Mouse (Mus musculus) kidney, postnatal 0 days (tissue): ENCODE measurements at regions not wholly inside any gene's neighbourhood (a gene's known extent, or its start where the extent isn't known, plus 50 kb on each side); places are given as distances from the start of the nearest gene placed in this dataset.

Experiments
- ATAC-seq: fragments of 200-750 bp; cut with Nextera tagmentation; replicated peaks from 2 replicates; pipeline ENCODE4 v1.8.0; 2017; ENCODE audit warnings: low read depth, moderate number of reproducible peaks, moderate TSS enrichment, moderate library complexity; ENCODE audit not compliant: low FRiP score
- DNase-seq: peaks from one replicate; pipeline ENCODE4 v3.0.0-alpha.2; 2016; ENCODE audit warnings: low spot score
- H3K27ac ChIP-seq: fragments of 300-500 bp; sonication (generic); 2 replicates; pipeline ENCODE4 v1.5.1; 2014; ENCODE audit warnings: mild to moderate bottlenecking
- H3K27me3 ChIP-seq: fragments of 300-500 bp; sonication (generic); 2 replicates; pipeline ENCODE4 v1.6.1; 2014; ENCODE audit warnings: low read length, mixed read lengths; ENCODE audit not compliant: insufficient read depth
- H3K36me3 ChIP-seq: fragments of 300-500 bp; sonication (generic); 2 replicates; pipeline ENCODE4 v1.6.1; 2014; ENCODE audit warnings: low read length, mixed read lengths; ENCODE audit not compliant: insufficient read depth
- H3K4me1 ChIP-seq: fragments of 300-500 bp; sonication (generic); replicated peaks from 2 replicates; pipeline ENCODE4 v1.6.1; 2014; ENCODE audit warnings: antibody characterized with exemption, low read length, mixed read lengths; ENCODE audit not compliant: insufficient read depth
- H3K4me2 ChIP-seq: fragments of 300-500 bp; sonication (generic); 2 replicates; pipeline ENCODE4 v1.6.1; 2014; ENCODE audit warnings: mild to moderate bottlenecking, low read length, moderate library complexity, mixed read lengths
- H3K4me3 ChIP-seq: fragments of 300-500 bp; sonication (generic); replicated peaks from 2 replicates; pipeline ENCODE4 v1.5.1; 2014; ENCODE audit warnings: low read depth, low read length
- H3K9ac ChIP-seq: fragments of 300-500 bp; sonication (generic); 2 replicates; pipeline ENCODE4 v1.6.1; 2014; ENCODE audit warnings: low read depth, low read length
- H3K9me3 ChIP-seq: fragments of 300-500 bp; sonication (generic); replicated peaks from 2 replicates; pipeline ENCODE4 v1.6.1; 2016; ENCODE audit warnings: low read length, inconsistent platforms, mixed read lengths
- CTCF ChIP-seq: IDR thresholded peaks from 2 replicates; pipeline ENCODE4 v1.5.1; 2016; ENCODE audit warnings: antibody characterized with exemption, low read depth, mild to moderate bottlenecking, moderate library complexity
- WGBS: fragments of 180-500 bp; shearing (Covaris S2); extraction: QIAGEN DNeasy Blood & Tissue Kit; methylation state at CpG from one replicate; pipeline ENCODE4 v1.1.7; 2014; 5-methylcytosine and 5-hydroxymethylcytosine counted together

- peak; percentile 84; the same call in 1 of the 2 replicates for ATAC-seq
- DNase-seq = peak; percentile 97
- Histone ChIP-seq H3K9me3 (no peaks in the 10 kb centered on the region), H3K4me2 (peak overlapping the region; percentile 25; the same call in 1 of the 2 replicates), H3K9ac (no peak overlapping the region), H3K27ac (peak overlapping the region; percentile 48; the same call in 1 of the 2 replicates), H3K36me3 (no peaks in the 10 kb centered on the region), H3K27me3 (no peaks in the 10 kb centered on the region), H3K4me1 (0 out of 2 replicates have a peak, but pooled peaks cover 3% of the 10 kb centered on the region), H3K4me3 (no peak overlapping the region)
- 23% methylated on average over 17 of the region's 17 CpGs for WGBS
- TF ChIP-seq CTCF = peak; percentile 95
Measured at GRCm38 (mm10) chr14:104027077-104027899, 183.1 kb upstream of the Ednrb start.

DNA sequence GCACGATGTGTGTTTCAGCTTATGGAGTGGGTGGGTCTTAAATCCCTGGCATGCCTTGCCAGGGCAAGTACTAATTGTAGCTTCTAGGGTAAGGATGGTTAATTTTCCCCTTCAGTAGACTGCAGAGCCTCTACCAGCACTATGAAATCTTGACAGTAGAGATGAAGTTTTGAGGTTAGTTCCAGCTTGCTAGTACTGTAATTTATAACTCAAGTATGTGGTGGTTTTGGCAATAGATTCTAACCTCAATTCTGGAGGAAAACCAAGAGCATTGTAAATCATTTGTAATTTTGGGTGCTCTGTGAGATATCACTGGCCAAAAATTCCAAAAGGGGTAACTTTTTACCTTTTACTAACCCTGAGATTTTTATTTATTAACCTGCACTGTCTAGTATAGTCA lies 164.3 kb upstream of the Ednrb start:
- H3K4me1 ChIP-seq = no peaks in the 10 kb centered on the region
- H3K27ac ChIP-seq = no peak overlapping the region
- TF ChIP-seq CTCF = no peak
- H3K4me3 ChIP-seq = no peak overlapping the region
- no peak for ATAC-seq
- no peak overlapping the region for H3K4me2 ChIP-seq
- no peak for DNase-seq
- H3K36me3 ChIP-seq = no peaks in the 10 kb centered on the region
- WGBS = 68% methylated on average over 1 of the region's 1 CpGs
- H3K27me3 ChIP-seq = no peaks in the 10 kb centered on the region
- H3K9me3 ChIP-seq = no peaks in the 10 kb centered on the region
- no peak overlapping the region for H3K9ac ChIP-seq

- 84% methylated on average over 4 of the region's 4 CpGs for WGBS
- TF ChIP-seq CTCF = no peak
- no peak for DNase-seq
Measured at GRCm38 (mm10) chr14:104006426-104006825, 162.2 kb upstream of the Ednrb start.

DNA sequence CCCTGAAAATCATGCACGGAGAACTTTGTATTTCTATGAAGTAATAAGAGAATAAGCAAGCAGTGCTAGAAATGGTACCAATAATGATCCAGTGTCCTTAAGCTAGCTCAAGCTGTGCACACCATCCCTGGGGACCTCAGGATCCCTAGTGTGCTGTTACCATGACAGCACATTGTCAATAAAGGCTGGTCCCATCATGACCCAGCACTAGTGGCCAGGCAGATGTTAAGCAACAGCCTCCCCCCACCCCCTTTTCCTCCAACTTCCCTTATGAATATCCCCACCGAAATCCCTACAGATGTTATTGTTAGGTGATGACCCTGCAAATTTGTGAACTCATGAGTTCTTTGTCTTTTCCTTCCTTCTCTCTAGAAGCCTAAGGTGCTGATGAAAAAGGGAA lies 160.9 kb upstream of the Ednrb start:
- no peak overlapping the region for H3K27ac ChIP-seq

More at GRCm38 (mm10) chr14:104006426-104006825, 162.2 kb upstream of the Ednrb start:
- no peak overlapping the region for H3K4me2 ChIP-seq
- no peaks in the 10 kb centered on the region for H3K36me3 ChIP-seq
- H3K9me3 ChIP-seq = no peaks in the 10 kb centered on the region
- no peak overlapping the region for H3K27ac ChIP-seq
- no peak for ATAC-seq
- no peaks in the 10 kb centered on the region for H3K4me1 ChIP-seq
- no peak overlapping the region for H3K4me3 ChIP-seq
- no peak overlapping the region for H3K9ac ChIP-seq
- H3K27me3 ChIP-seq = no peaks in the 10 kb centered on the region

DNA sequence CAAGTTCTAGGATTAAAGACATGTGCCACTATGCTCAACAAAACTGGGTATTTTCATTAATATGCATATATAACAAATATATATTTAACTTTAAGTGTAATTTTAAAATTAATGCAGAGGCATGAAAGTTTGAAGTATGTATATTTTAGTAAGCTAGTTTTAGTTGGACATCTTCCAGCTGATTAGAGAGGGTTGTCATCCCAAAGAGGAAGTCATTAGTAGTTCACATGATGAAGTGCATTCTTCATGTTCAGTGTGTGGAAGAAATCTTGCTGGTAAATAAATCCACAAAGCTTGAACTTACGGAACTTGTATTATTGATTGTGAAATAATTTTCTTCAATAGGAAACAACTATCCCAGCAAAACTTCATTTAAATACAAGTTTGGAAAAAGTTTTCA lies 158.2 kb upstream of the Ednrb start:
- Histone ChIP-seq H3K27me3 (no peaks in the 10 kb centered on the region), H3K27ac (no peak overlapping the region), H3K36me3 (no peaks in the 10 kb centered on the region), H3K4me1 (no peaks in the 10 kb centered on the region), H3K4me2 (no peak overlapping the region), H3K4me3 (no peak overlapping the region), H3K9ac (no peak overlapping the region), H3K9me3 (no peaks in the 10 kb centered on the region)
- ATAC-seq (no peak), DNase-seq (peak; percentile 66)
- WGBS = 51% methylated on average over 1 of the region's 1 CpGs
- TF ChIP-seq CTCF = no peak

More for the DNA sequence above, 160.9 kb upstream of the Ednrb start:
- H3K9ac ChIP-seq = no peak overlapping the region
- DNase-seq (no peak), ATAC-seq (no peak)
- no peak overlapping the region for H3K4me2 ChIP-seq
- H3K4me1 ChIP-seq = no peaks in the 10 kb centered on the region
- WGBS = 79% methylated on average over 2 of the region's 2 CpGs
- no peaks in the 10 kb centered on the region for H3K9me3 ChIP-seq
- TF ChIP-seq CTCF = no peak
- no peaks in the 10 kb centered on the region for H3K36me3 ChIP-seq
- H3K27me3 ChIP-seq = no peaks in the 10 kb centered on the region
- H3K4me3 ChIP-seq = no peak overlapping the region

- TF ChIP-seq CTCF = no peak
- Histone ChIP-seq H3K9ac (no peak overlapping the region), H3K36me3 (no peaks in the 10 kb centered on the region), H3K9me3 (no peaks in the 10 kb centered on the region), H3K27me3 (no peaks in the 10 kb centered on the region), H3K4me3 (no peak overlapping the region), H3K27ac (0 out of 2 replicates have a peak overlapping the region, but pooled peaks have one; percentile 5), H3K4me1 (no peaks in the 10 kb centered on the region), H3K4me2 (no peak overlapping the region)
- DNase-seq = no peak
- ATAC-seq = no peak
- WGBS = 88% methylated on average over 3 of the region's 3 CpGs
Measured at GRCm38 (mm10) chr14:103990418-103990817, 146.2 kb upstream of the Ednrb start.
